Mouse (Mus musculus): ENCODE results near the gene Slc5a3. TPM values are rescaled to one million over a fixed set of nuclear protein-coding genes. Genes with fewer than 3 reads are reported as not detected.
A peak's percentile ranks its signal among the peaks of the same experiment; 100 is the strongest.
"Not testable (repeated sequence)": the region's sequence is repeated elsewhere in the genome, so short reads cannot be mapped to it uniquely, and the experiment has no call there.

Slc5a3 gene
- total RNA-seq, 4 experiments from 2014 or later: 1.2 to 3.2 (median 2.4) TPM

DNA sequence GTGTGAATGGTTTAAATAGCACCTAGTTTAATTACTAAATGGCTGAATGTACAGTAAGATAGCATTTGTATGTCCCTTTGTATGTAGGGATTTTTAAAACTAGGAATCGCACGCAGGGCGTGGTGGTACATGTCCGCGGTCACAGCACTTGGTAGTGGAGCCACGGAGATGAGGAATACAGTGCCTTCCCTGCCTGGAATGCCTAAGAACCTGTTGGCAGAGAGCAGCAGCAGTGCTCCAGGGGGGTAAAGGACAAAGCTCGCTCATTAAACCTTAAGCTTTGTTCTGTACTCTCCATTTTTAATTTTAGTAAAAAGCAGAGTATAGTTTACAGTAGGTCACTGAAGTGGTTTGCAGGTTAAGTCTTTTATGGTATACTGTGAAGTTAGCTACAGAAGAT lies 3.5 kb downstream of the Slc5a3 start:
- DNase-seq (ENCODE audit: low spot score in 2 of 2): no peak

DNA sequence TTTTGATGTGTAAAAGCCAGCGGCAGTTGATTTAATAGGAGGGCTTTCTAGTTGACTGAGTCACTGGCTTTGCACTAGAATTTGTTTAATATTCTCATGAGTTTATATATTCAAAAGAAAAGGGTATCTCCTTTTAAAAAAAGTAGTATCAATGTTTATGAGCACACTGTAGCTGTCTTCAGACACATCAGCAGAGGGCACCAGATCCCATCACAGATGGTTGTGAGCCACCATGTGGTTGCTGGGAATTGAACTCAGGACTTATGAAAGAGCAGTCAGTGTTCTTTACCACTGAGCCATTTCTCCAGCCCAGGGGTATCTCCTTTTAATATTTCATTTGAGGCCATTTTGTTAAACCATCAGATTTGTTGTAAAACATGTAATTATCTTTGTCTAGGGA lies 4.7 kb downstream of the Slc5a3 start:
- DNase-seq (ENCODE audit: low spot score in 2 of 2): no peak

- no peak for DNase-seq (ENCODE audit: low spot score in 2 of 2)
These were observed 6.7 kb downstream of the Slc5a3 start for GRCm38 (mm10) chr16:92064801-92065200.

DNA sequence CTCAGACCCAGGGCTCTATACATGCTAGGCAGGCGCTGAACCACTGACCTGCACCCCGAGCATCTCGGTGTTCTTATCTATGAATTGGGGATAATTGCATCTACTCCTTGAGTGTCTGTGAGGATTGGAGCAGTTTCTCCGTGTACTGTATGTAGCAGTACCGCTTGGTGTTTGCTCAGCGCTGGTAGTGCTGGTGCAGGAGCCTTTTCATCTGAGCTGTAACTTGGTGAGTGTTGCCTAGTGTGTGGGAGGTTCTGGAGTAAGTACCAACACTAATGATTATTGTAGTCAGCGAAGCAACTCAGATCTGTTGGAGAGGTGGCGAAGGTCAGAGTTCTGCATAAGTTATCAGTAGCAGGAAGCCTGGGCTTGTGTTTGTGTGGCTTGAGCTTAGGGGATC lies 12.2 kb downstream of the Slc5a3 start:
- DNase-seq (ENCODE audit: low spot score in 2 of 2): no peak

DNA sequence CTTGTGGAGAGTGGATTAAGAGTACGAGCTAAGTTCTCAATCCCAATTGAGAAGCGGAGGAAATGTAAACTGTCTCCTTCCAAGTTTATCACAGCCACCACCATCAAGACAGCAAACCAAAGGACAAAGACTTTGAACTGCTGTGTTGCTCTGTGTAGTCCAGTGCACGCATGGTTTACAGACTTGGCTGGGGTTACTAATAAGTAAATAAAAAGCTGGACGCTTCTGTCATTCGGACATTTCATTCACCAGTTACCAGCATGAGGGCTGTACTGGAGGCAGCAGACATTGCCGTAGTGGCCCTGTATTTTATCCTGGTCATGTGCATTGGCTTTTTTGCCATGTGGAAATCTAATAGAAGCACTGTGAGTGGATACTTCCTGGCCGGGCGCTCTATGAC lies 18.7 kb downstream of the Slc5a3 start:
- DNase-seq (ENCODE audit: low spot score in 2 of 2): no peak

GRCm38 (mm10) chr16:92083771-92084453 lies 25.8 kb downstream of the Slc5a3 start:
- no peak for DNase-seq (ENCODE audit: low spot score in 2 of 2)

DNA sequence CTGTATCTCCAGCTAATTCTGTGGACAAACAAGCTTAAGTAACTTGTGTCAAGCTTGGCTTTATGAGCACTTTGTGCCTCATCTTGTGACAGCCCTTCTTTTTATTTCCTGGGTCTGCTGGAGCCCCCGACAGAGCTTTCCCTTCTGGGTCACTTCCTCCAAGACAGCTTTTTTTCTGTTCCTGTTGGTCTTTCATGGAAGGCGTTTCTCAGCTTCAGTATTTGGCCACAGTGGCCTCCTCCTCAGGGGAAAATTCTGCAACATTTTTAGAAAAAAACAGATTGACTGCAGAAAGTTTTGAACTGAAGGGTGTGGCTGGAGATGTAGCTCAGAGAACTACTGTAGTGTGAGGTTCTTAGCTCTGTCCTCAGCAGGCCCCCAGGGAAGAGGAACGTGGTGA lies 31.1 kb downstream of the Slc5a3 start:
- DNase-seq (ENCODE audit: low spot score in 2 of 2): no peak

DNA sequence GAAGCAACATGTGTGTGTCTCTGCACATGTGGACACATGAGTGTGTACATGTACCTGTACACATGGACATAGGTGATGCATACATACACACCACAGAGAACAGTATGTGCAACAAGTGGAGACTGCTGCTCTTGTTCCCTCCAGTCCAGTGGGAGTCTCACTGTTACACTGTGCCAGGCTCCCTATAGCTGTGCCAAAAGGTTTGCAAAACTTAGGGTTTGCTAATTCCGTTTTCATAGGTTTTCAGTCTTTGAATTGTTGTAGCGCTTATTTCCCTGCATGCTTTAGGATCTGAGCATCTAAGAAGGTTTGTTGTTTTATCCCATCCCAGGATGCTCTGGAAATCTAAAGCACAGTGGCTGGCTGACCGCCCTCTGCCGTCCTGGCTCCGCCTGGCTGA lies 33.8 kb downstream of the Slc5a3 start:
- DNase-seq (ENCODE audit: low spot score in 2 of 2): no peak

DNA sequence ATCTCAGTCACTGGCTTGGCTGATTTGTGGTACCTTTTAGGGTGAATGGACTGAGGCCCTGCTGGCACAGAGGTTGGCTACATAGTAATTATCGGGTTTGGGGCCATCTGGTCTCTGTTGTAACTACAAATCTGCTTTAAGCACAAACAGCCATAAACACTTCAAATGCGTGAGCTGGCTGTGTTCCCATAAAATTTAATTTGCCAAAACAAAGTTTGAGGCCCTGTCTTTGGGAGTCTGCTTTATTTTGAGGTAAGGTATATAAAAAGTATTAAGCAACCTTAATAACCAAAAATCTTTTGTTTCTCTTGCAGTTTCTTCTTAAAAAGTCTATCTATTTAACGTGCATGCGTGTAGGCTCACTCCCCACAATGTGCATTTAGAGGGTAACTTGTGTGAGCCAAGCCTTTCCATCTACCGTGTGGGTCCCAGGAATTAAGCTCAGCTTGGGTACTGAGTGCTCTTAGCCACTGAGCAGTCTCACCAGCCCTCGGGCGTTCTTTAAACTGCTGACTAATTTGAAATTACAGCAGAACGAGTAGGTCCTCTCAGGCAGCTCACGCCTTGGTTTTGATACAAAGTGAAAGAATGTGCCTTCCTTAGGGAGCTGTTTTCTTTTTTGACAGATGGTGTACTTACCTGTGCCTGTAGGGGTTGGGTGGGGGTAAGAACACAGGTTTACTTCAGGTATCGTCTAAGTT lies 40.4 kb downstream of the Slc5a3 start:
- DNase-seq (ENCODE audit: low spot score in 2 of 2): no peak

- no peak for DNase-seq (ENCODE audit: low spot score in 2 of 2)
These were observed 41.5 kb downstream of the Slc5a3 start for GRCm38 (mm10) chr16:92099598-92099997.

DNA sequence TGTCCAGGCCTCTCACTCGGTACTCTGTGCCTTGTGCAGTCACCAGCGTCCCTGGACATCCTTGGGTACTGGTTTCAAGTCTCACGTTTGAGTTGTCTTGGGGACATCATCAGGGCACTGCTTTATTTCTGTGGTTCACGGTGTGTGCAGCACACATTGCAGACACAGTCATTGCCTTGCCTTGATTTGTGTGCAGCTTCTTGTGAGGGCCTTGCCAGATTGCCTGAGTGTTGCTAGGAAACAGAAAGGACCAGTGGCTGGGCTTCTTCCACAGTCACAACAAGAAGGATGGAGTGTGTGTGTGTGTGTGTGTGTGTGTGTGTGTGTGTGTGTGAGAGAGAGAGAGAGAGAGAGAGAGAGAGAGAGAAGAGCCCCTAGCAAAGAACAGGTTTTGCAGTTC lies 42.0 kb downstream of the Slc5a3 start:
- no peak for DNase-seq (ENCODE audit: low spot score in 2 of 2)

GRCm38 (mm10) chr16:92102115-92102514 lies 44.0 kb downstream of the Slc5a3 start:
- peak; percentile 21 to 34 for DNase-seq (ENCODE audit: low spot score in 2 of 2)

GRCm38 (mm10) chr16:92102931-92103330 lies 44.8 kb downstream of the Slc5a3 start:
- DNase-seq (ENCODE audit: low spot score in 2 of 2): not testable (repeated sequence)

DNA sequence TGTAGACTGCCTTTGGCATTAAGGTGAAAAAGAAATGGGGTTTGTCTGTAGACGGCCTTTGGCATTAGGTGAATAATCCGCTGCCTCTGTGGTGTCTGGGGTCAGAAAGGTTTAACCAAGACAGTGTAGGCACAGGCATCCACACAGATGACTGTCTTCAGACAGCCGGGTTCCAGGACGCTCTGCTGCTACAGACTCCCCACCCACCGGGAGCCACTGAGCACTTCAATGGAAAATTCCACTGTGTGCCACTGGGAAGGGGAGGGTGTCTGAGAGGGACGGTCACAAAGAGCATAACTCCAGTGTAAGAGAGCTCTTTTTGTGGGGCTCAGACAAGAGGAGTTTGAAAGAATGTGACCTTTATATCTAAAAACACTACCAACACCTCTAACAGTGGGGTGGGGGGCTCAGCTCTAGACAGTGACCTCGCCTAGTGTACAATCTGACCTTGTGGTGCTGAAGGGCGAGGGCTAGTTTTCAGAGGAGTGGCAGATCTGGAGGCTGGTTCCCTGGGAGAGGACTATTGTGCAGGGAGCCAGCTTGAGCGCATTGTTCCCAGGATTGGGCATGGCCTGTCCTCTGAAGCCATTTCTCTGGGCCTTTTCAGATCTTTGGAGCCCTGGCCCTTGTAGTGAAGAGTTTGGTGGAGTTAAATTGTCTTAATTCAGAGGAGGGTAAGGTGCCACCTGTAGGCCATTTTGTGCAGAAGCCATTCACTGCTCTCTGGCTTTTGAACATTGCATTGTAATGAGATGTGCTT lies 45.6 kb downstream of the Slc5a3 start:
- DNase-seq (ENCODE audit: low spot score in 2 of 2): no peak

- DNase-seq (ENCODE audit: low spot score in 2 of 2): no peak
These were observed 46.1 kb downstream of the Slc5a3 start for GRCm38 (mm10) chr16:92104332-92104590.

GRCm38 (mm10) chr16:92104951-92105350 lies 46.8 kb downstream of the Slc5a3 start:
- DNase-seq (ENCODE audit: low spot score in 2 of 2): no peak

DNA sequence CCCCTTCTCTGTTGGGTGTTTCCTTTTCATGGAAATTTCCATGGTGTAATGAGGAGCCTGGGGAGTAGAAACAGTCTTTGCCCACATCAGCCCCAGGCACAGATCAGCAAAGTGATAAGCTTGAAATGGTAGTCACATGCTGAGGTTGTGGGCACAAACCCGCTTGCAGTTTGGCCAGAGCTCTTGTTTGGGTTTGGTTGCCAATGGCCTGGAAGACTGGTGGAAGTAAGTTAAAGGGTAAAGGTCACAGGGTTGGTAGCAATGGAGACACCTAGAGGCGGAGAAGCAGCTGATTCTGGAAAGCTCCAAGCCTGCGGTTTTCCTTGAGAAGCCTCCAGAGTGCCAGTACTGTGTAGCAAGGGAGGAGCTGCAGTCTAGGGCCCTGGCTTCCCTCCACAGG lies 47.5 kb downstream of the Slc5a3 start:
- no peak for DNase-seq (ENCODE audit: low spot score in 2 of 2)

- no peak for DNase-seq (ENCODE audit: low spot score in 2 of 2)
These were observed 49.2 kb downstream of the Slc5a3 start for GRCm38 (mm10) chr16:92107346-92107745.

DNA sequence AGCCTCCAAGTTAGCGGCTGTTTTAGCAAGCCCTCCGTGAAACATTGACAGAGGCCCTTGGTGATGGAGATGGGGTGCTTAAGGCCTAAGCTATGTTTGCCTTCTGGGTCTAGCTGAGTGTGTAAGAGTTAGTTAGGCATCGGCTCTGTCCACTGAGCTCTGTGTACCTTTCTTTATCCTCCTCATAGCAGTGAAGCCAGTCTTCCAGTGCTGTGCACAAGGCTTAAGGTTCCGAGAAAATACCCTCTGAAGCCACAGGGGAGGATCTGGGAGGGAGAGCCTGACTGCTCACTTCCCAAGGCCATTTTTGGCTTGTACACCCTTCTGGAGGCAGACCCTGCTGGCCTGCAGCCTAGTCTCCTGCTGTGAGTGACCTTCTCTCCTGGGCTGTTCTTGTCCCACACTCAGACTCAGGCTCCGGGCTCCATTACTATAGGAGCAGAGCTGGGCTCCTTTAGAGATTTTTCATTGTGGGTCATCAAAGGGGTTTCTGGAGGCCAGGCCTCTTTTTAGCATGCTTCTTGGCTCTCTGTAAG lies 56.7 kb downstream of the Slc5a3 start:
- no peak for DNase-seq (ENCODE audit: low spot score in 2 of 2)

DNA sequence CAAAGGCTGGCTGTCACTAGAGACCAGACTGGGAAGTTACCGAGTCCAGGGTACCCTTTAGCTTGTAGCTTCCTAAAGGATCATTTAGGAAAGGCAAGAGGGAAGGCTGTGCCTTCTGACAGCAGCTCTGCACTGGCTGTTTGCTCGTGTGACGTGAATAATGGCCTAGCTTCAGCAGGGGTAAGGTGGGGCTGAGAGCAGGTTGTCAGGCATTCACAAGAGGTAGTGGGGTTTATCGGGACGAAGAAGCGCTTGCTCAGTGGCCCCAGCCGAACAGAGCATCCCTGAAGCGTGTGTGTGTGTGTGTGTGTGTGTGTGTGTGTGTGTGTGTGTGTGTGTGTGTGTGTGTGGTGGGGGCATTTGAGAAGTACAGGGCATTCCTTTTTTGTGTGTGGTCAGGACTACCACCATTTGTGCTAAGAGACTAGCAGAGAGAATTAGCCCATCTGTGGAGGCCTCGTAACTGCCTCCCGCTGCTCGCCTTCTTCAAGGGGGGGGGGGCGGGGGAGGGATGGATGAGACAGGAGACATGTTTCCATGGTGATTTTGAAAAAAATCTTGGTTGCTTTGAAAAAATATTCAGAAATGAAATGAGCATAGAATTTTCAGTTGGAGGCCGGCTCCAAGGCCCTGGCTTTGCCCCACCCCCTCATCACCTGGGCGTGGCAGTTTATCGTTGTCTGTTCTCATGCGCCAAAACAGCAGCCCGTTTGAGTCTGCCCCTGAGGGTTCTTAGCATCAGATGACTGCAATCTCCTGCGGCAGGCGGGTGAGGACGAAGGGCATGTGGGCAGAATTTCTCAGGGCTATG lies 57.7 kb downstream of the Slc5a3 start:
- DNase-seq (ENCODE audit: low spot score in 2 of 2): no peak

DNA sequence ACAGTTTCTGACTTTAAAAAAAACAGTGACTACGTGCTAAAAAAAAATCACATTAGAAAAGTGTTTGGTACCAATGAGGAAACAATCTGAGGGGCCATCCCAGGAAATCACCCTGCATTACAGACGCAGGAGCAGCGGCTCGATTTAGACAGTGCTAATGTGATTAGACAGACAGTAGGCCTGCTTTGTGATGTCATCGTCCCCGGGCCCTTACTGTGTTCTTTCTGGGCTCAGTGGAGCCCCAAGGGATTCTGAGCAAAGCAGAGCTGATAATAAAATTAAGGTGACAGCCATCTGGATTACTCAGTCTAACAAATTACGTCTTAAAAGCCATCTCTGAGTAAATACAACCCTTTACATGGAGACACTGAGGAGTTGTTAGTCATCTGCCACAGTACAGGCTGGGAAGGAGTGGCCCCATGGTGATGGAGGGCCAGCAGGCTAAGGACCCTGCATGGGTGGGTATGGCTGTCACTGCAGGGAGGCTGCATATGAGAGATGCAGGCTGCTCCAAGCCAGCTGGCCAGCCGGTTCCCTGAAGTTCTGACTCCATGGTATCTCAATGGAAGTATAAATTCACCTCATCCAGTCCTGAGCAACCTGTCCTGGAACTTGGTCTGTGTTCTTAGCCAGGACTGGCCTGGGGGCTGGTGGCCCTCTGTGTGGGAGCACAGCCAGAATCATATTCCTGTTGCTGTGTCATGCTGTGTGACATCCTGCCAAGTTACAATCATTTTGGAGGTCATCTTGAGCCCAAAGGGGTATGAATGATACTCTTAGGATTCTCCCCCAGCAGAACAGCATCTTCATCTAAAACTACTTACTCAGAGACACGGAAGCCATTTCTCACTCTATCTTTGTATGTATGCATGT lies 59.5 kb downstream of the Slc5a3 start:
- no peak for DNase-seq (ENCODE audit: low spot score in 2 of 2)

Data from gastrocnemius, adult 8-10 months (tissue).